Mouse (Mus musculus) bone marrow, adult 2 months (tissue): ENCODE measurements around the gene Pold3.

Experiments used
- CTCF ChIP-seq: fragments of 200-500 bp; IDR thresholded peaks from 2 replicates; pipeline ENCODE4 v1.5.1; 2011; ENCODE audit warnings: low read length, control low read depth; ENCODE audit not compliant: control insufficient read depth, insufficient read depth
- POLR2A ChIP-seq: fragments of 200-500 bp; IDR thresholded peaks from 2 replicates; pipeline ENCODE4 v1.6.1; 2011; ENCODE audit warnings: low read depth, mild to moderate bottlenecking, control low read depth, low read length, borderline replicate concordance; ENCODE audit not compliant: control insufficient read depth

DNA sequence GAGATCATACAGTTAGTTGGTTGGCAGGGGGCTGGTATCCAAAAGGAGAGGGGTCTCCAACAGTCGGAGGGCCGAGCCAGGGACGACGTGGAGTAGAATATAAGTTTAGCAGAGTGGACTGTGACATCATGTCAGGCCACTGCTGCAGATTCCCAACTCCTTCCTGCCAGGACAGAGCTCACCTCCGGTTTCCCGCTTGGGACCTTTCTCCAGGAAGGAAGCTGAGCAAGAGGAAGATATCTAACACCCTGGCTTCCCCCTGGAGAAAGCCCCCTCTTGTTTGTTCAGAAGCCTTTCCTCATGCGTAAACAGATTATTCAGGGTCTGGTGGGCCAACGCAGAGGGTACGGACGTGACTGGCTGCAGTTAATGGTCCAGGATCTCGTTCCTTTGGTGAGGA lies 47.3 kb upstream of the Pold3 start:
- no peak for TF ChIP-seq CTCF
- no peak for TF ChIP-seq POLR2A
